Mouse (Mus musculus): ENCODE measurements around the gene Cramp1l.
"Not testable (repeated sequence)": the region's sequence is repeated elsewhere in the genome, so short reads cannot be mapped to it uniquely, and the experiment has no call there.

The Cramp1l gene

GRCm38 (mm10) chr17:24959371-24959770 is 56.2 kb downstream of the Cramp1l start:
- no peak for DNase-seq (ENCODE audit: low read depth, low spot score)

GRCm38 (mm10) chr17:24953291-24953690 is 62.3 kb downstream of the Cramp1l start:
- DNase-seq (ENCODE audit: low read depth, low spot score) = no peak

GRCm38 (mm10) chr17:24950671-24951070 is 64.9 kb downstream of the Cramp1l start:
- DNase-seq (ENCODE audit: low read depth, low spot score) = peak; percentile 19

- DNase-seq (ENCODE audit: low read depth, low spot score) = no peak
Measured at GRCm38 (mm10) chr17:24948204-24948603, 67.4 kb downstream of the Cramp1l start.

- DNase-seq (ENCODE audit: low read depth, low spot score) = not testable (repeated sequence)
Measured at GRCm38 (mm10) chr17:24943589-24943988, 72.0 kb downstream of the Cramp1l start.

- DNase-seq (ENCODE audit: low read depth, low spot score) = no peak
Measured at GRCm38 (mm10) chr17:24943036-24943435, 72.6 kb downstream of the Cramp1l start.

- peak; percentile 41 for DNase-seq (ENCODE audit: low read depth, low spot score)
Measured at GRCm38 (mm10) chr17:24942453-24942852, 73.1 kb downstream of the Cramp1l start.

- no peak for DNase-seq (ENCODE audit: low read depth, low spot score)
Measured at GRCm38 (mm10) chr17:24937266-24937665, 78.3 kb downstream of the Cramp1l start.

GRCm38 (mm10) chr17:24936259-24937237 is 79.0 kb downstream of the Cramp1l start, which contains the start of gene Mapk8ip3:
TSS of gene Mapk8ip3 (minus strand) at chr17:24936977.
- peak; percentile 93 for DNase-seq (ENCODE audit: low read depth, low spot score)

- DNase-seq (ENCODE audit: low read depth, low spot score) = no peak
Measured at GRCm38 (mm10) chr17:24935666-24936065, 79.9 kb downstream of the Cramp1l start.

- no peak for DNase-seq (ENCODE audit: low read depth, low spot score)
Measured at GRCm38 (mm10) chr17:24934926-24935325, 80.7 kb downstream of the Cramp1l start.

GRCm38 (mm10) chr17:24933163-24933562 is 82.4 kb downstream of the Cramp1l start:
- no peak for DNase-seq (ENCODE audit: low read depth, low spot score)

GRCm38 (mm10) chr17:24932431-24932830 is 83.2 kb downstream of the Cramp1l start:
- no peak for DNase-seq (ENCODE audit: low read depth, low spot score)

GRCm38 (mm10) chr17:24929506-24929905 is 86.1 kb downstream of the Cramp1l start:
- DNase-seq (ENCODE audit: low read depth, low spot score) = peak; percentile 7

GRCm38 (mm10) chr17:24923246-24923645 is 92.3 kb downstream of the Cramp1l start:
- DNase-seq (ENCODE audit: low read depth, low spot score) = no peak

- DNase-seq (ENCODE audit: low read depth, low spot score) = no peak
Measured at GRCm38 (mm10) chr17:24913984-24914383, 101.6 kb downstream of the Cramp1l start.
